Mouse (Mus musculus): ENCODE measurements around the gene Phf7. TPM values are rescaled to one million over a fixed set of nuclear protein-coding genes. Genes with fewer than 3 reads are reported as not detected.

Phf7 gene
- total RNA-seq, 2 experiments from 2014 or later: 3.2 to 4.1 TPM

DNA sequence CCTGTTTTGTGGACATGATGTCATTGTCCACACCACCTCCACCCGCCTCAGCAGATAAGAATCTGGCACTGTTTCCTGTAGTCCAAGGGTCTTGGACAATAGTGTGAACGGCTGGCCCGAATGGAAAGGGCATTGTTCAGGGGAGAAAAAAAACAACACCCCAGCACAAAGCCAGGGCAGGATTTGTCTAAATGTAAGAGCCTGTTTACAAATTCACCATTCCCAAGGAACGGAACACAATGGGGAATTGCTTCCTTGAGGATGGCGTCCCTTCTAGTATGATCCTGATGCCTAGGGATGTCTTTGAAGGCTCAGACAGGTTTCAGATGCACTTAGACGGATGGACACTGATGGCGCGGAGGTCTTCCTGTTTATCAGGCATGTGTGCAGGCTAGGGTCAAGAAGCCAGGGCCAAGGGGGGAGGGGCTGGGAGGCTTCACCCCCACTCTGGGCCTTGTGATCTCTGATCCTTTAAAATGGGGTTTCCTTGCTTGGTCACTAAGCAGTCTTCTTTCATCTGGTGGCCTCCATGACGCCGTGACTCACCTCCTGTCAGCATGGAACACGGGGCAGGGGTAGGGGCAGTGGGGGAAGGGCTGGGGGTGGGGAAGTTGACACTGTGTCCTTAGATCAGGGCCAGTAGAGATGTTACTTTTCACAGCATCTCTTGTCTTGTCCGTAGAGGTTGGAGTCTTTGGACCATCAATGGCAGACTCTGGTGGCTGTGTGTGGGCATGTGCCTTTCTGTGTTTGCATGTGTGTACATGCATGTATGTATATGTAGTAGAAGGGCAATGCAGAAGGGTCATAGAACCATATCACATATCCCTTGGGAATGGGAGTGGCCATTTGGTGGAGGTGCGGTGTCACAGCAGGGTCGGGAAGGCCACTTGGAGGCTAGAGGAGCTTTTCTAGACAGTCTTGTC, 17.8 kb downstream of the Phf7 start:
- no peak for DNase-seq (ENCODE audit: low spot score in 2 of 2)

DNA sequence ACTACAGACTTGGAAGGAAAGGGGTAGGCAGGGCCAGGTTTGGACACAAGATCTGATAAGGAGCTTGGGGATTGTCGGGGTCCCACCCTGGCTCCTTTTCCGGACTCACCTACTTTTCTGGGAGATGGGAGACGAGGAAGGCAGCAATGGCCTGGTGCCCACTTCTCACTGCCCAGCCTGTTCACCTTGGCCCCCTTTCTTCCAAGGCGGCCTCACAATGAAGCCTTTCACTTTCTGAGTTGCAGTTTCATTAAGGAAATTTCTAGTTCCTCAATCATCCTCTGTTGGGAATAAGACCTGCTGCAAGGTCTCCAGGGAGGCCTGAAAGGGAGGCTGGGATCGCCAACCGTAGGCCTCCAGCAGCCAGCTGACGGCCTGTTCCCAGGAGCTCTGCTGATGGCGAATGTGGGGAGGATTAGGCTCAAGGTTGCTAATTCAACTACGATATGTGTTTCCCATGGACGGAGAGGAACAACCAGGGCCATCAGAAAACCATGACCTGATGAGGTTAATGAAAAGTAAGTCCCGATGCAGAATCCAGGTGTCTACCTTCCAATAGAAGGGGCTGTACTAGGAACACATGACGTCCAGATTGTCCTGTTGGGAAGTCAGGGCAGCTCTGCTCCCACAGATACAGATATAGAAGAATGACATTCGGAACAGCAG, 18.6 kb downstream of the Phf7 start:
- no peak for DNase-seq (ENCODE audit: low spot score in 2 of 2)

DNA sequence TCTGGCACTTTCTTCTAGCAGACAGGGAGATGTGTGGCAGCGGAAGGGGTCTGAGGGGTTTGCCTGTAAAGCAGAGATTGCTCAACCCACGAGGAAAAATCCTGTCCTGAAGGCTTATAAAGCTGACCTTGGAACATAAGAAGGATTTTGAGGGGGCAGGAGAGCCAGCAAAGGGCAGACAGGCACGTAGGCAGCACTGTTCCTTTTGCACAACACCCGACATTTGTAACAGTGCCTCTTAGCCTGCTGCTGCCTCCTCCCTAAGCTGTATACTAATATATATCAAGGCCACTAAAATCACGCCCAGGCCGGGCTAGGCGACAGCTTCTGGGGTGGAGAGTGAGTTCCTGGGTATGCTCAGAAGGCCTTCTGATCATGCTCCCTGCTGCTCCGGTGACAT, 20.7 kb downstream of the Phf7 start:
- DNase-seq (ENCODE audit: low spot score in 2 of 2): no peak

DNA sequence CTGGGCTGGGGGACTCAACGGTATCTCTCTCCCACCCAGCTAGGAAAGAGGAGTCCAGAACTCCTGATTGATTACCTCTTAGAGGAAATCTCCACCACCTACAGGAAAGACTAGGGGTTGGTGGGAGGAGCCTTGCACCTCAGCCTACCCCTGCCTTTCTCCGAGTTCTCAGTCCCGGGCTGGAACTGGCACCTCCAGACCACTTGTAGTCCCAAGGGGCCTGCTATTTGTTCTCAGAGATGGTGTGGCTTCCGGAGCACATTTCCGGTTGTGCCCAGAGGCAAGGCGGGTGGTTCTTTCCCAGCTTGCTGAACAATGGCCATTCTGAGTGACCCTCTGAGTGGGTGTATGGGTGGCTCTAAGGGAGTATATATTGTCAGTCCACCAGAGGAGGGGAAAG, 22.9 kb downstream of the Phf7 start:
- DNase-seq (ENCODE audit: low spot score in 2 of 2): no peak

DNA sequence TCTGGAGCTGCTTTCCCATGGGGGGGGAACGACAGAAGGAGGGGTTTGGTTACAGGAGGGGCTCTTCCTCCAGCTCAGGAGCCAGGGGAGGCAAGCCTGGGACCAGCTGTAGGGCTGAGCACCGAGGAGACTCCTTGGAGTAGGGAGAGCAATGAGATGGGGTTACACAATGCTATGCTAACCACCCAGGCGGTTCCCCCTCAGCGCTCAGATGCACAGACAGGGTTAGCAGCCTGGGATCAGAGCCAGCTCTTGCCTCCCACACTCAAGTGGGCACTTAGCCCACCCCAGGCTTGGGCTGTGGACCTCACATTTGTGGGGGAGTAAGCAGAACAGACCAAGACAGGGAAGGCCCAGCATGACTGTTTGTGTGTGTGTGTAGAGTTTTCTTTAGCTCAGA, 24.1 kb downstream of the Phf7 start:
- peak; percentile 44 to 67 for DNase-seq (ENCODE audit: low spot score in 2 of 2)

DNA sequence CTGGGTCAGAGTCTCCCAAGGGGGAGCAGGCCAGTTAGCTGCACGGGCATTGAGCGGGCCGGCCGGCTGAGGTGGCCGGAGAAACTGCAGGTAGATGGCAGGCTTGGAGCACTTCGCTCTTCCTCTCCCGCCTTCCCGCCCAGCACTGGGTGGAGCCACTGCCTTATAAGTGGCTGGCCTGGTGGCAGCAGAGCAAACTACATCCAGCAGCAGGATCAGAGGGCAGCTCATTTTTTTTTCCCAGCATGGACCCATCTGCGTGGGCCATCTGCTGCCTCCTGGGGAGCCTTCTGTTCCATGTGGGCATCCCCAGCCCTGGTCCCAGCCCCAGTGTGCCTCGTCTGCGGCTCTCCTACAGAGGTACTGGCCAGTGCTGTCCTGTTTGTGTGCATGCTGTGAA, 33.5 kb downstream of the Phf7 start, which contains the start of gene Sema3g:
Gene Sema3g (plus strand): TSS at position 195 of the 400 bp plus-strand sequence.
- no peak for DNase-seq (ENCODE audit: low spot score in 2 of 2)

DNA sequence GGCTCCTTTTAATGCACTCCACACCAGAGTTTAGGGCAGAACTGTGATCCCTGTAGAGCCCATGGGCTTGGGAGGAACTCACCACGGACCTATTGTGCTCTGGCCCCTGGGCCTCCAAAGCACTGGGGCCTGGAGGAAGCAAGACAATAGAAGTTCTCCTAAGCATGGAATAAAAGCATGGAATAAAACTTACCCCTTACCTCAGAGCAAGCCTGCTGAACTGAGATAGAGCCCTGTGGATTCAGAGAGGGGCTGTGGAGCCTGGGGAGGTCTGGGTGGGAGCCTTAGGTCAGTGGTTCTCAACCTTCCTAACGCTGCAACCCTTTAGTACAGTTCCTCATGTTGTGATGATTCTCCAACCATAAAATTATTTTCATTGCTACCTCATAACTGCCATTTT, 34.3 kb downstream of the Phf7 start, which contains the start of gene Nisch:
Gene Nisch (minus strand): TSS at position 101 of the 400 bp plus-strand sequence.
- no peak for DNase-seq (ENCODE audit: low spot score in 2 of 2)

DNA sequence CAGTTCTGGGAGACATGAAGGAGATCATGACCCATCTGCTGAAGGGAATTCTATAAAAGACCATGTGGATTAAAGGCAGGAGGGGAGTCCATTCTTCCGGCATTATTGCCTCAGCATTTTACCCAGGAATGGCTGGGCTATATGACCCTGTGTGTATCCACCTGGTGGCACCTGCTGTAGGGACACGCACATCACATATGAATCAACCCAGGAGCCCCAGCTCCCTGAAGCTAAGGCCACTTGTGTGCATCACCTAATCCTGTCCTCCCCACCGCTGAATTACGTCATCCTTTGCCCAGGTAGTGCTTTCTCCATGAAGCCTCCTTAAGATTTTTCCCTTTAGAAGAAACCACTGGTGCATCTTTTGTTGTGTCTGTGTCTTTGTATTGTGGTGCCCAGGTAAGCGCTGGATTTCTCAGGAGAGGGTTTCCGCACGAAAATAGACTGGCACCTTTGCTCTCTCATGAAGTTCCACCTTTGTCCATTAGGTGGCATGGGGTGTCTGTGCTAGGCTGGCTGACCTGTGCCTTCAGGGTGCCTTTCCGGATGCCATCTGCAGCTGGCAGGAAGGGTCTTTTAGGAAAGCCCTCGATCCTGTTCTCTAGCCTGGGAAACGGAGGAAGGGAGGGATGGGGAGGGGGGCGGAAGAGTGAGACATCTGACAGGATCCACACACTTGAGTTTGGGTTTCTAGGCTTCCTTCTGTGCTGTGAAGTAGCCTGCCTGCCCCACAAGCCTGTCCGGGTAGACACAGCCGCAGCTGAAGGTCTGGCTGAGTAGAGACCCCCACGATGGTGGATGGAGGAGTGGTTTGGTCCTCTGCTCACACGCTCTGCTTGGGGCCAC, 35.7 kb downstream of the Phf7 start:
- DNase-seq (ENCODE audit: low spot score in 2 of 2): peak; percentile 54 to 69

DNA sequence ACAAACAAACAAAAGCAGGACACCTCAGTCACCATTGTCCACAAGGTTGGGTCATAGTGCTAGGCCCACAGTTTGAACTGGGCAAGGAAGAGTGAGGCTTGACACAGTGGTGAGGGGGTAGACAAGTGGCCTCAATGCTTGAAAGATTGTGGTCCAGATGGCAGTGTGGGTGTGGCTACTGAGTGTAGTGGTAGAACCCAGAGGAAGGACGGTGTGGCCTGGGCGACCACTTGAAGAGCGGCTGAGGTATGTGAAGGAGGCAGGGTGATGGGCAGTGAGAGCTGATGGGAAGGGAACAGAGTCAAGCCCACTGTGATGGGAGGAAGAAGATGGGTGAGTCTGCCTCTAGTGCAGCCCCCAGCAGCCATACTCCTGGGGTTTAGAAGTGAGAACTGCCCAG, 36.4 kb downstream of the Phf7 start:
- DNase-seq (ENCODE audit: low spot score in 2 of 2): no peak

DNA sequence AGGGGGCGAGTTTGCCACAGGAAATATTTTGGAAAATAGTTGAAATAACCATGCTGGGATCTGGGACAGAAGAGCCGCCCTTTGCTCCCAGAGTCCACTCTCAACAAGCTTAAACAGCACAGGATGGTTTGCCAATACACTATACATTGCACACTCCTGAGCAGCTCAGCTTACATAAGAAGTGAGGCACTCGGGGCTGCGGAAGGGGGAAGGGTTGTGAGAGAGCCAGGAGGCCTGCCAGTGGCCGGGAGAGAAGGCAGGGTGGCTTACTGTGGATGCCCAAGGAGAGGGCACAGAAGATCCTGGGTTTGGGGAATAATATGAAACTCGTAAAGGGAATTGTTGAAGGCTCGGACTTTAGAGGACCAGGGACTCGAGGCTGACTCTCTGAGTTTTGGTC, 37.2 kb downstream of the Phf7 start:
- DNase-seq (ENCODE audit: low spot score in 2 of 2): no peak

DNA sequence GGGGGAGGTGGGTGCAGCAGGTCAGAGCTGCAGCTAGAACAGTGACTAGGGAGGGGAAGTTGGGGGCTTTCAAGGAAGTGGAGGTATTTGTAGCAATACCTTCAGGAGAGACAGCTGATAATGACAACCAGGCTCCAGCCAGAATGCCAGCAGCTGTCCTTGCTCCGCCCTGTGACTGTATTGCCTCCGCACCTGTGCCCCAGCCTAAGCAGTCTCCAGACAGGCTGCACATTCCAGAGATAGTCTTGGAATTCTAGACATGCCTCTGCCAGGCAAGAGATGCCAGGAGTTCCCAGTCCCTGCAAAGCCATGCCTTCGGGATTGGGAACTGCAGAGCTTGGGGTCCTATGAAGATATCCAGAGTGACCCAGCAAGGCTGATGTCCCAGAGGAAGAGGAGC, 38.6 kb downstream of the Phf7 start:
- no peak for DNase-seq (ENCODE audit: low spot score in 2 of 2)

DNA sequence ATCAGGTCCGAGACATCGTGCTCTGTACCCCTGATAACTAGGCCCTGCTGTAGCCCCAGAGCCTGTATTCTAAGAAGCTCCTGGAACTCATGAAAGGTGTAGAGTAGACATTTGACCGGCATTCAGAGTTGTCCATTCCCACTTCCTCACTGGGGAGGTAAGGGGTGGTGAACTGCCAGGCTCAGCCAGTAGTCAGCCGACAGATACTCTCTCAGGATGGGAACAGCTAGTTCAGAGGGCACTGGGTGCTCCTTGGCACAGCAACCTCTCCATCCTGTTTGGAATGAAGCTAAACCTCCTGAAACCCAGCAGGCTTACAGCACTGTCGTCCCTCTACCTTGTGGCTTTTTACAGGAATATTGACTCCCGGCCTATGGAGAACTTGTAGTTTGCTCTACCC, 39.3 kb downstream of the Phf7 start:
- DNase-seq (ENCODE audit: low spot score in 2 of 2): no peak

DNA sequence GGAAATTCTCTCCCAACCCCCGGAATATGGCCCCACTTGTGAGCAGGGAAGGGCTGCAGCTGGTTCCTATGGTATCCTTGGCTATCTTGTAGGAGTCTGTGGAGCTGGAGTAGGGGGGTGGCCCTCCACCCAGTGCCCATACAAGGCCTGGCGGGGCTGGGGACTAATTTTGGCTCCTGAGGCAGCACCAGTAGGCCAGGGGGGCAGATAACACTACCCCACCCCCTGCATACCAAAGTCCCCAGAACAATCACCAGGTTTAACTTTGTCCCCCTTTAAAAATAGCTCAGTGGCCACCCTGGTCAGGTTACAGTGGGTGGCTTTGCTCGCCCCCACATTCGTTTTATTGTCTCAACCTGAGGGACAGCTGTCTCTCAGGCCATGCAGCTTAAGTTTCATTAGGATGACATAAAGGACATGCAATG, 42.0 kb downstream of the Phf7 start:
- DNase-seq (ENCODE audit: low spot score in 2 of 2): no peak

DNA sequence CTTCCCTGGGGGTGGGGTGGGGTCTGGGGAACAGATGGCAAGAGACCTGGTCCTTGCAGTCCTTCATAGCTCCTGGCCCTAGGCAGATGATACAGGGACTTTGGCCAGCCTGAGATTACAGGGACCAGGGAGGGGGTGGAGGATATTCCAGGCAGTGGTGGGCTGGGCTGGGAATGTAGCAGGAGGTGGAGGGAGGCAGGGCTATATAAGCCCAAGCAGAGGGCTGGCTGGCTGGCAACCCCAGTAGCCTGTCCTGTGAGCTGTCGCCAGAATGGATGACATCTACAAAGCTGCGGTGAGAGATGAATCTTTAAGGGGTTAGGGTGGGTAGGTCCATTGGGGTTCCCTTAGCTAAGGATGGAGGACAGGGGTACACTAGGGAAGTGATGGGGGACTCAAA, 43.0 kb downstream of the Phf7 start, which contains the start of gene Tnnc1:
Gene Tnnc1 (plus strand): TSS at position 229 of the 400 bp plus-strand sequence.
- no peak for DNase-seq (ENCODE audit: low spot score in 2 of 2)

DNA sequence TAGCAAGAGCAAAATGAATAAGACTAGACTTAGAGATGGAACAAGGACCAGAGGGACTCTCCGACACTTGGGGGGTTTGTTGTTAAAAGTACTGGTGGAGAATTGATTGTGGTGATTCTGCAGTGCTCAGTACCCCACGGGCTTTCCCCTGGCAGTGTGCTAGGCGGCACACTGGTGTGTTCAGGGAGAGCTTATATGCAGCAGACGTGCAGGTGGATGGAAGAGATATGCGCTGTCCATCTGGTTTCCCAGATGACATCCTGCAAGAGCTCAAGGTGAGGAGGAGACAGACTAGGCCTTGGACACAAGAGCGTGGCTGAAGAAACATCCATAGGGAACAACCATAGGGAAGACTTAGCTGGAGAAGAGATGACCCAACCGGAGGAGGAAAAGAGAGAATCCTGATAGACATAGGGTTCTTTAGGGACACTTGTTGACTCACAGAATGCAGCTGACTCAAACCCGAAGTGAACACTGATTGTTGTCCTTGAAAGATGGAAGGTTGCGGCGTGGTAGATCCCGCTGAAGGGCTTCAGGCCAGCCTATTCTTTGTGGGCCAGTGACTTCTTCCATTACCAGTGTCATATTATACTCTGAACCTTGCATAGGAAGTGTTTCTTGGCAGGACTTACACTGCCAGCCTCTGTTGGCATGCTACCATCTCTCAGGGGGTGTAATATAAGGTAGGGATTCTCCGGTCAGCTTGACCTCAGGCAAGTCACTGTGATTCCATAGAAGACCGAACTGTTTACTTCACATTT, 43.9 kb downstream of the Phf7 start:
- DNase-seq (ENCODE audit: low spot score in 2 of 2): peak in 1 of 2 experiments; percentile 24

DNA sequence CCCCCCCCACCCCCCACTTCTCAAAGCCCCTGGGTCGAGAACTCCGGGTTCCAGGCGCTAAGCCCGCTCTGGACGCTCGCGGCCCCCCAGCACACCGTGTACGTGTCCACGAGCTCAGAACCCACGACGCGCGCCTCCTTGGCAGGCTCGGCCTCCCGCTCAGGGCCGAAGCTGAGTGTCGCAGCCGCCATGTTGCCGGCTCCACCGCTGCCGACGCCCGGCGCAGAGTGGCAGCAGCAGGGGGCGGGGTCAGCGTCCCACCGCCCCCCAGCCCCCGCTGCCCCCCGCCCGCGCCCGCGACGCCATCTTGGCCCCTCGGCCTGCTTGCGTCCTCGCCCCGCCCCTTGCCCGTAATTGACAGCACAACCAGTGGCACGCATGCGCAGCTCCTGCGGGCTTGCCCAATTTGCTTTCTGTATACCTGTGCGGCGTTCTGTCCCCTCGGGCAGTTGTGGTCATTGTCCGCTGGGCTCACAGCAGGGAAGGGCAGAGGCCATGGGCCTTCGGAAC, 44.6 kb downstream of the Phf7 start:
- peak; percentile 94 to 95 for DNase-seq (ENCODE audit: low spot score in 2 of 2)

DNA sequence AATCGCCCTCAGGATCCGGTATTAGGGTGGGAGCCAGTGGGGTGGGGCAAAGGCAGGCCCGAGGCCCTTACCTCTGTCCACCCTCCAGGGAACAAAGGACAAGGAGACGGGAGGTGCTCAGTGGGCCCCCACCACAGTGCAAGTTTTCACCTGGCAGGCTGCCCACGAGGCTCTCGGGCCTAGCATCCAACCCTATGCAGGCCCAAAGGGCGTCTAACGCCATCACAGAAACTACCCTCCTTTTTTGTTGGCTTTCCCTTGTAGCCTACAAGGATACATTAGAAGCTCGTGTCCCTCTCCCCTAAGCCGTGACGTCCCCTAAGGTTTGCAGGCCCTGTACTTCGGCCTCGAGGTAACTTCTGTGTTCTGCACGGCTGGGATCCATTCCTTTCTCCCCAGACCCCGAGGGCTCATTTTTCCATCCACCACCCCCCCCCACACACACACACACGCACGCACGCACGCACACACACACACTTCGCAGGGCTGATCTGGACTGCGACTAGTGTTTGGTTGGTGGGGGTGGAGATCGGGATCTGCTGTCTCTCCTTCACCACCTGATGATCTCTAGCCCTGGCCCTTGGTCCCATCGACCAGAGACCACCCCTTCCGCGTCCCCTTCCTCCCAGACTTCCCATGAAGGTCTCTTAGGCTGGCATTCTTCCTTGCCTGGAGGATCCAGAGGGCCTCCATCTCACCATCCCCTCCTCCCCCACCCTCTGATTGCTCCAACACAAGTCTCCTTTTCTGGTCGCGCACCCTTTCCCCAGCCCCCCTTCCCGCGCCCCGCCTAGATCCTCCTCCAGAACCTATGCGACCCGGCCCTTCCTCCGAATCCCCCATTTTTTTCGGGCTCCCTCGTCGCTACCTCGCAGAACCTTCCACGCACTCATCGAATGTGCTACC, 45.3 kb downstream of the Phf7 start:
- DNase-seq (ENCODE audit: low spot score in 2 of 2): peak in 1 of 2 experiments; percentile 37

DNA sequence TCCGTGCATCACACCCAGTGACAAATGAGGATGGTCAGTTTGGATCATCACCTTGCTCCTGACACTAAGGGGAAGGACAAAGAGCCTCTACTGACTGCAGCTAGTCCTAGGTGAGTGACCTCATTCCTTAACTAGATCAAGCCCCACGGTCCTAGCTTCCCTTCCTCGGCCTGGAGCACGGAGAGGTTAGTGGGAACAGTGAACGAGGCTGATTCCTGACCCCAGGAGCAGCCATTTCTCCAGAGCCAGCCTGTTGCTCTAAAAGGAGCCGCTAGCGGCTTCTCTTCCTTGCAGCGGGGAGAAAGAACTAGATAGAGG, 45.9 kb downstream of the Phf7 start:
- no peak for DNase-seq (ENCODE audit: low spot score in 2 of 2)

DNA sequence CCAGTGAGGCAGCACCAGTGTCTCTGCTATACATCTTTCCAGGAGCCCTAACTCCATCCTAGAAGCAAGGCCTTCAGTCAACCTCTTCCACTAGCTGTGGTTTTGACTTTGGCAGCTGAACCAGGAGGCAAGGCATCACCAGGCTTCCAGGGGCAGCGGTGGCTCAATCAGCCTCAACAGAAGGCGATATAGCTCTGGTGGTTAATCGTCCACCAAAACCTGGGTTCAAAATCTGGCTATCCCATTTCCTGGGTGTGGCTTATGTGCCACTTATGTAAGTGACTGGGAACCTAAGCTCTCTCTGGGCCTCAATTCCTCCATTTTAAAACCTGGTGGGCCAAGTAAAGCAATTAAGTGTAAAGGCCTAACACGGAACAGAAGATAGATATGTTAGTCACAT, 46.3 kb downstream of the Phf7 start:
- DNase-seq (ENCODE audit: low spot score in 2 of 2): no peak

Data from left cerebral cortex, adult 18-20 months (tissue).